Mouse (Mus musculus) liver, postnatal 0 days (tissue): ENCODE data around the gene Bcl2l13.

Experiments
- CTCF ChIP-seq: sonication (generic); IDR thresholded peaks from 2 replicates; pipeline ENCODE4 v1.5.1; 2016; ENCODE audit warnings: antibody characterized with exemption, low read depth
- EP300 ChIP-seq: IDR thresholded peaks from 2 replicates; pipeline ENCODE4 v1.6.1; 2016; ENCODE audit warnings: antibody characterized with exemption, low read depth, mild to moderate bottlenecking

DNA sequence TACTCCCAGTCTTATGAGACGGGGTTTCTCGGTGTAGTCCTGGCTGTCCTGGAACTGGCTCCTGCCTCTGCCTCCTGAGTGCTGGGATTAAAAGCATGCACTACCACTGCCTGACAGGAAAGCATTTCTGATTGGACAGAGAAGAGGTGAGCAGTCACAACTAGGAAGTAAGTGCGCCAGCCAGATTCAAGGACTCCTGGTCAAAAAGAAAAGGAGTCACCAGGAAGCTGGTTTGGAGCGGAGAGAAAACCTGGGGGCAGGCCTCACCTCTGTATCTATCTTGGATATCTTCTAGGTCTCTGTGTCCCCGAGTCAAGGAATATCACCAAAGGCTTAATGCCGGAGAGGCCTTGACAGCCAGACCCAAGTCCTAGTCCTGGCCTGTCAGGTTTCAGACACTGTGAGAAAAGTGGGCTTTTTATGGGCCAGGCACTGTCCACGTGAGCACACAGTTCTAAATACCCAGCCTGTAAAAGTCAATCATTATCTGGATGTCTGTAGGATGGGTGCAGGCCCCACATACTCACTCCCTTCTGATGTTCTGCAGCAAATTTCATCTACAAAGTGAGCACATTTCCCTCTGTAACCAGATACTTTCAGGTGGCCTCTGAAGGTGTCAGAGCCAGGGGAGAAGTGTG, 104.6 kb downstream of the Bcl2l13 start:
- TF ChIP-seq EP300 (no peak), CTCF (no peak)
